Mouse (Mus musculus): ENCODE measurements around the gene Asic5.

Gene Asic5

GRCm38 (mm10) chr3:81981990-81982389 is at the start of gene Asic5:
Gene Asic5, plus strand, starts transcription at chr3:81982290.
- no peak for DNase-seq (ENCODE audit: low spot score)

DNA sequence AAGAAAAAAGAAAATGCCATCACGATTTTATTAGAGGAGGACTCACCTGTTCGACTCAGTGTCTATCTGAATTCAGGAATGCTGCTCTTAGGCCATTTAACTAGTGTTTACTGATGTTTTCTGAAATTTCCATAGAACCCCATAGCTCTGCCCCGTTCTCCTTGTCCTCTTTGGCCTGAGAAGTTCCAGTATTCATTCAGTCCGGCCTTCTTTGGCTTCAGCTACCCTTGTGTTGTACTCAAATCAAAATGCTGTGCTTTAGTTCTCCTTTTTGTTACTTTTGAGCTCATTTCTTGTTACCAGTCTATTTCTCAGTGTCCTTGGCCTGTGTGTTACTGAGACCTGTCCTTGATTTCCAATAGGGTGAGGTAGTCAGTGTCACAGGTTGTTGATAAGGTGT is 48.7 kb upstream of the Asic5 start:
- no peak for DNase-seq (ENCODE audit: low spot score)

DNA sequence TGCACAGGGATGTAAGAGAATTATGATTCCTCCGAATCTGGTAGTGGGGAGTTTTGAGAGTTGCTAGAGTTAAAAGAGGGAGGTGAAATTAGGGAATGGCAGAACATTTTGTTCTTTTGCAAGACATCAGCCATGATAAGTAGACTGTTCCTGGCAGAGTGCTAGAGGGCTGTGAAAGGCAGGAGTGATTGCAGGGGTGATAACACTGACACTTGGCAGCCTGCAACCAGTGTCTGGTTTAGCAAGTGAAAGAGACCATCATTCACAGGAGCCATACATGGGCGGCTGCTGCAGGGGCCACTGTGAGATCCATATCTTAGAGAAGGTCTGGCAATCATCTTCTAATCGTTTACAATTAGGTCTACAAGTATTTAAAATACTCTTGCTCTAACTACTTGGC is 43.2 kb upstream of the Asic5 start:
- DNase-seq (ENCODE audit: low spot score) = no peak

DNA sequence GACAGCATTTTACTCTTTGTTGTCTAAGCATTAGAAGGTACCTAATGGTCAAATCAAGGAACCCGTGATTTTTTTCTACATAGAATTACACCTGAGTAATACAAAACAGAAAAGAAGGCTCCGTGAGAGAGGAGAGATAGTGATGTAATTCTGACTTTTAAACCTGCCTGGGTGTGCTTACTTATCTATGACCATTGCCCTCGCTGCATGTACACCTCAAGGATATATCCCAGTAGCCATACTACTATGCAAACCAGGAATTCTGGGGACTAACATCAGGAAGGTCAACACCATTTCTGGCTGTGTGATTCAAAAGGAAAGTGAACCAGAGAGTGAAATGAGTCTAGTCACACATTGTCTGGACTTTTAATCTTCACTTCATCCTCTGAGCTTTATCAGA is 39.7 kb upstream of the Asic5 start:
- no peak for DNase-seq (ENCODE audit: low spot score)

DNA sequence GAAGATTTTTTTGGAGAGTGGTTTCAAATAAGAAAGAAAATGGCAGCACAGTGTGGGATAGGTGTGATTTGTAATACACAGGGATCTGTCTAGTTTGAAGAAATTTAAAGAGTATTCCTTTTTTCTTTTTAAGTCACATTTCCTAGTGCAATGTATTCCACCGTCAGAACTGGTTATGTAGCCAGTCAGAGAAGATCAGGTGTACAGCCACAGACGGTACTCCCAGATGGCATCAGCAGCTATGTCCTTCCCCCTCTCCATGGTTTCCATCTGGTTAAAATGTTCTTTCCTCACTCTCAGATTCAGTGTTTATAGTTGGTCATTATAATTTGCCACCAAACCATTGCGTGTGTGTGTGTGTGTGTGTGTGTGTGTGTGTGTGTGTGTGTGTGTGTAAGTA is 39.0 kb upstream of the Asic5 start:
- DNase-seq (ENCODE audit: low spot score) = peak; percentile 37

GRCm38 (mm10) chr3:81944851-81945393 is 37.2 kb upstream of the Asic5 start:
- DNase-seq (ENCODE audit: low spot score) = no peak

DNA sequence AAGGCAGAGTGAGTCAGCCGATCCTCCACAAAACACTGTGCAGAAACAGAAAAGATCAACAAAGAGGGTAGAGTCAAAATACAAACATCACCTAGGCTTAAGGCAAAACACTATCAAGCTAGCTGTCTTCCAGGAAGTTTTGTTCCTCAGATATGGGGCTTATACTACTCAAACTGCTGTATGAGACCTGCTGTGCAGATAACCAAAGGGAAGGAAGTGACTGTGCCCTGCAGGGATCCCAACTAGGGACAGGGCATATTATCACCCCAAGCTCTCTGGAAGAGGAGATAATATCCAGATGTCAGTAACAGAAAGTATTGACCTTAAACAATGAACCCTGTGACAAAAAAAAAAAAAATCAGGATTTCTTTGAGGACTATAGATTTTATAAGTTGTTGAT is 33.0 kb upstream of the Asic5 start:
- no peak for DNase-seq (ENCODE audit: low spot score)

- DNase-seq (ENCODE audit: low spot score) = no peak
Observed at GRCm38 (mm10) chr3:81951785-81952184, 30.3 kb upstream of the Asic5 start.

DNA sequence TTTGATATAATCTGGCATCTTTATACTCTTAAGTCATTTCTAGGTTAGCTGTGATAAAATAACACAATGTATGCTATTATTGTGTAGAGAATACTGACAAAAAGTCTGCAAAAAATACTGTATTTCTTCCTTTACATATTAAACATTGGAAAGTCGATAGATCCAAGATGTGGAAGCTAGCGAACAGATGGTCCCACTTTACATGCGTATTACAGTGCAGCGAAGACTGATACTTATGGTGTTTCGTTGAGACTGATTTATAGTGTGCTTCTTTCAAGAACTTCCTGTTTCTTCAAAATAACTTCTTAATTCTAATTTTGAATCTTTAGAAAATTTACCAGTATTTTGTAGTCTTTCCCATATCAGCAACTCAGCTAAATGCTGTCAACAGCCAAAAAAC is 24.6 kb upstream of the Asic5 start:
- DNase-seq (ENCODE audit: low spot score) = no peak

GRCm38 (mm10) chr3:81961336-81961735 is 20.8 kb upstream of the Asic5 start:
- DNase-seq (ENCODE audit: low spot score) = no peak

GRCm38 (mm10) chr3:81963768-81964167 is 18.3 kb upstream of the Asic5 start:
- DNase-seq (ENCODE audit: low spot score) = no peak

GRCm38 (mm10) chr3:81964596-81964995 is 17.5 kb upstream of the Asic5 start:
- peak; percentile 20 for DNase-seq (ENCODE audit: low spot score)

GRCm38 (mm10) chr3:81975607-81976006 is 6.5 kb upstream of the Asic5 start:
- peak; percentile 46 for DNase-seq (ENCODE audit: low spot score)

DNA sequence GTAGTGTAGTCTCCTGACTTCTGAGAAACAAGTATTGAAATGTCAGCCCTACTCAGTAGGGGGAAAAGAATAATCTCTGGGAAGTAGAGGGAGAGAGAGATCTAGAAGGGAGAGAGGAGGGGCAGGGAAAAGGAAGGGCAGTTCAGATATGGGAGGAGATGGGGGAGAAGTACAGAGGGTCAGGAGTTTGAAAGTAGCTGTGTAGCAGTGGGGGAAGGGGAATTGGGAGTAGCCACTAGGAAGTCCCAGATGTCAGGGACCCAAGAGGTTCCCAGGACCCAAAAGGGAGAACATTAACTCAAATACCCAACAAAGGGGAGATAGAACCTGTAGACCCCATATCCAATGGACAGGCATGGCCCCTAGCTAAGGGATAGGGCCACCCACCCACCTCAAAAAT is 6.0 kb upstream of the Asic5 start, which contains the start of gene Tdo2:
Gene Tdo2 (minus strand): TSS at position 101 of the 400 bp plus-strand sequence.
- no peak for DNase-seq (ENCODE audit: low spot score)

GRCm38 (mm10) chr3:81981576-81981975 is 514 bp upstream of the Asic5 start:
- DNase-seq (ENCODE audit: low spot score) = no peak

- no peak for DNase-seq (ENCODE audit: low spot score)
Observed at GRCm38 (mm10) chr3:81983120-81983895, 1.2 kb downstream of the Asic5 start.

DNA sequence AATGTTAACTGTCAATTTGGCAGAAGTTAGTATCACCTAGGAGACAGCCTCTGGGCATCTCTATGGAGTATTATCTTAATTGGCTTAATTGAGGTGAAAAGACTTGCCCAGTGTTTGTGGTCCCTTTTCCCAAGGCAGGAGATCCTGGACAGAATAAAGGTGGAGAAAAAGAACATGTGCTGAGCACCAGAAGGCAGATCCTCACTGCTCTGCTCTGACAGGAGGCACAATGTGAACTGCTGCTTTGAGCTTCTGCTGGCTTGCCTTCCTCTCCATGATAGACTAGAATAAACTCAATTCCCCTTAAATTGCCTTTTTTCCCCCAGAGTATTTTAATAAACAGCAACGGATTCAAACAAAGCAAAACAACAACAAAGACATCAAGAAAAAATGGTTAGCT is 3.0 kb downstream of the Asic5 start:
- DNase-seq (ENCODE audit: low spot score) = no peak

DNA sequence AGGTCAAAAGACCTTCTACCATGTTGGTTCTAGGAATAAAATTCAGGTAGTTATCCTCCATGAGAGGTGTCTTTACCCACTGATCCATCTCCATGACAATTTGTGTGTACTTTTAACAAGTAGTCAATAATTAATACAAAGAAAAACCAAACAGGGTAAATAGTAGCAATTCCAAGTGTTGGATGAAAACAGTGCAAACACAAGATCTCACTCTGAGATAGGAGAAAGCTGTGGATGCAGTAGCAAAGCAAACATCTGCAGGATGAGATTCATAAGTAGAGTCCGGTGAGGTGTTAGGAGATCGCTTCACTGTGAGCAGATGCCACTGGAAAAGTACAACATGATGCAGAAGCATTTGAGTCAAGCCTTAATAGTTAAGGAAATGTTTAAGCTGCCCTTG is 4.0 kb downstream of the Asic5 start:
- DNase-seq (ENCODE audit: low spot score) = no peak

GRCm38 (mm10) chr3:81987628-81988027 is 5.5 kb downstream of the Asic5 start:
- no peak for DNase-seq (ENCODE audit: low spot score)

DNA sequence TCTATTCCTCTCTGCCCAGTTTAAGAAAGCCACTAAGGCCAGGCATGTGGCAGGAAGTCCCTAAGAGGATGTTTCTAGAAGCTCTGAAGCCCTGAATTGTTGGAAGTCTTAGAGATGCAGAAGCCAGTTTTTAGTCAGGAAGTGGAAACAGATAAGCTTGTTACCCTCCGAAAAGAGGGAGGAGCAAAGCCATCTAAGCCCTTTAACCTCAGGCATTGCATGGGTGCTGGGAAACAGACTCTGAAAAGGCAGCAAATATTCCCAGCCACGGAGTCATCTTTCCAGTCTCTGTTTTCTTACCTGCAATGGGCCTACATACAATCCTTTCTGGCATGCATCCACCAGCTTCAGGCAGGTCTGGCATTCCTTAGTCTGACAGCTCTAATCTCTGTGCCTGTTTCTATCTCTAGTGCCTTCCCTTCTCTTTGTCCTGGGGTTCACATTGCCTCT is 7.6 kb downstream of the Asic5 start:
- no peak for DNase-seq (ENCODE audit: low spot score)

DNA sequence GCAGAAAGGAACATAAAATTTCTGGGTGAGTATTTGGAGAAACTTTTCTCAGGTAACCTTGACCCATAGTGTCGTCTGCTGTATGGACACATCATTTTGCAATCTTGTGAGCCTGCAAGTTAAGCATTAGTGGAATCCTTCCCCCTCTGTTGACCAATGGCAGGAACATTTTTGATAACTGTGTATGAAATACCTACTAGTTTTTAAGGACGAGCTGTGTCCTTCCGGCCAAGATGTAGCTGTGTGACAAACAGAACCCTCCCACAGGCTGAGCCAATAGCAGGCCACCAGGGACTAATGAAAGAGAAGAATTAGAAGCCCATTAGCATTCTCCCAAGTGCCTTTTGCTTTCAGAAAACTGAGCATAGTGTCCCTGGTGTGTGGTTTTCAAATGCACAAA is 8.4 kb downstream of the Asic5 start:
- DNase-seq (ENCODE audit: low spot score) = no peak

DNA sequence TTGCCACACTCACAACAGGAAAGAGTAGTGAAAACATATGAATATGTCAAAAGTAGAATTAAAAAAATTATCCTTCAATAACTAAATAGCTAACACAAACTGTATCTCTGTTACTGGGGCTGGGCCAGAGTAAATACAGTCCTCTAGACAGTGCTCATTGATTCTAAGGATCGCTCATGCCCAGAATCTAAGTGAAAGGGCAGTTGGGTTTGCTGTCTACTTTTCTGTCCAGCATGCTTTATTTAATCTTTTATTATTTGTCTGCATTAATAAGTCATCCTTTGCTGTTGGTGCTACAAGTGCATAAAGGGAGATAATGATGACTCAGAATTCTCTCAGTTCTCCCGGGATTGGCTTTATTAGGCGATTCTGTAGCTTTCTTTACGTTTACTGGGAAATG is 13.3 kb downstream of the Asic5 start:
- no peak for DNase-seq (ENCODE audit: low spot score)

- DNase-seq (ENCODE audit: low spot score) = peak; percentile 53
Observed at GRCm38 (mm10) chr3:81995988-81996387, 13.9 kb downstream of the Asic5 start.

DNA sequence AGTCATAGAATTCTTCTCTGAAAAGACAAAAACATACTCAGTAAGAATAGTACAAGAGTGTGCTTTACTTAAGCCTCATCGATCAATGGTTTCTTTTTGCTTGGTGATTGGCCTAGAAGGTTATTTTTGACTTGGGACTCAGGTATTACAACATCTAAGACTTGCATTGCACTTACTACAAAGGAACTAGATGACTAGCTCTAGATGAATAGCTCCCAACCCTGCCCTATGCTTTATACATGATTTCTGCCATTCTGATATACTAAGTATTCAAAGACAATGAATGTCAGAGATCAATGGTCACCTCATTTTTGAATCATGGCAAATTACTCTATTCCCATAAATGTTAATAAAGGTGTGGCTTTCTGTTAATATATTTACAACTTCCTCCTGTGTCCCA is 24.9 kb downstream of the Asic5 start:
- no peak for DNase-seq (ENCODE audit: low spot score)

All from layer of hippocampus, adult 11-12 months (tissue).